Comparison of ENCODE assay signal across 8 mouse cellular contexts in genomic region chr3:20155476-20155875, GRCm38 (mm10). TPM values are rescaled to one million over a fixed set of nuclear protein-coding genes. Genes with fewer than 3 reads are reported as not detected.
DNase-seq lines count a peak whose midpoint lies in the region; ATAC-seq and TF ChIP-seq lines count a peak whose summit lies in the region.

No protein-coding gene starts in this region.

- 73% methylated on average over 6 of the region's 6 CpGs for WGBS in kidney, postnatal 0 days
- 86% methylated on average over 6 of the region's 6 CpGs for WGBS in forebrain, embryonic 11.5 days
- WGBS in limb, embryonic 13.5 days, result 85% methylated on average over 6 of the region's 6 CpGs
- WGBS in neural tube, embryonic 12.5 days, result 82% methylated on average over 6 of the region's 6 CpGs

- H3K4me2 ChIP-seq in kidney, postnatal 0 days (ENCODE audit: low read length), result peak overlapping the region; percentile 88
- H3K4me2 ChIP-seq in forebrain, embryonic 11.5 days (ENCODE audit: low read depth, low read length, severe bottlenecking), result peak overlapping the region; percentile 87; the same call in 1 of the 2 replicates
- peak overlapping the region; percentile 91 for H3K4me2 ChIP-seq in limb, embryonic 13.5 days (replicated peaks)
- H3K4me2 ChIP-seq in neural tube, embryonic 12.5 days (replicated peaks), result peak overlapping the region; percentile 93

- no peak overlapping the region for H3K9ac ChIP-seq in kidney, postnatal 0 days (ENCODE audit: low read depth, low read length)
- H3K9ac ChIP-seq in forebrain, embryonic 11.5 days (ENCODE audit: low read length), result no peak overlapping the region
- no peak overlapping the region for H3K9ac ChIP-seq in limb, embryonic 13.5 days
- H3K9ac ChIP-seq in neural tube, embryonic 12.5 days, result no peak overlapping the region

- no peaks in the 10 kb centered on the region for H3K9me3 ChIP-seq in kidney, postnatal 0 days (replicated peaks; ENCODE audit: low read length)
- H3K9me3 ChIP-seq in forebrain, embryonic 11.5 days (ENCODE audit: control insufficient read depth, low read length), result peaks cover 3% of the 10 kb centered on the region; the same call in 1 of the 2 replicates
- H3K9me3 ChIP-seq in limb, embryonic 13.5 days, result peaks cover 11% of the 10 kb centered on the region; the same call in 1 of the 2 replicates
- H3K9me3 ChIP-seq in neural tube, embryonic 12.5 days, result peaks cover 13% of the 10 kb centered on the region; the same call in 1 of the 2 replicates

- ATAC-seq in kidney, postnatal 0 days (replicated peaks; ENCODE audit: low FRiP score, low read depth), result no peak
- no peak for ATAC-seq in forebrain, embryonic 11.5 days (replicated peaks; ENCODE audit: low FRiP score)
- ATAC-seq in limb, embryonic 13.5 days (ENCODE audit: low FRiP score, low read depth), result no peak
- ATAC-seq in neural tube, embryonic 12.5 days (ENCODE audit: low FRiP score, low read depth), result no peak

- 0 out of 2 replicates have a peak, but pooled peaks cover 5% of the 10 kb centered on the region for H3K4me1 ChIP-seq in kidney, postnatal 0 days (replicated peaks; ENCODE audit: insufficient read depth, low read length)
- no peaks in the 10 kb centered on the region; the same call in 1 of the 2 replicates for H3K4me1 ChIP-seq in forebrain, embryonic 11.5 days (replicated peaks; ENCODE audit: control insufficient read depth, insufficient read depth, low read length)
- peaks cover 14% of the 10 kb centered on the region for H3K4me1 ChIP-seq in limb, embryonic 13.5 days
- H3K4me1 ChIP-seq in neural tube, embryonic 12.5 days, result peaks cover 9% of the 10 kb centered on the region; the same call in 1 of the 2 replicates

- TF ChIP-seq CTCF in kidney, postnatal 0 days (IDR thresholded peaks at IDR 0.05; ENCODE audit: low read depth), result no peak

- H3K4me3 ChIP-seq in kidney, postnatal 0 days (replicated peaks; ENCODE audit: low read depth, low read length), result no peak overlapping the region
- H3K4me3 ChIP-seq in forebrain, embryonic 11.5 days (ENCODE audit: low read depth, low read length), result peak overlapping the region; percentile 52; the same call in 1 of the 2 replicates
- peak overlapping the region; percentile 74; the same call in 1 of the 2 replicates for H3K4me3 ChIP-seq in limb, embryonic 13.5 days
- no peak overlapping the region for H3K4me3 ChIP-seq in neural tube, embryonic 12.5 days

- H3K36me3 ChIP-seq in kidney, postnatal 0 days (ENCODE audit: insufficient read depth, low read length), result no peaks in the 10 kb centered on the region
- no peaks in the 10 kb centered on the region for H3K36me3 ChIP-seq in forebrain, embryonic 11.5 days (ENCODE audit: control insufficient read depth, insufficient read depth, low read length)
- no peaks in the 10 kb centered on the region for H3K36me3 ChIP-seq in limb, embryonic 13.5 days
- H3K36me3 ChIP-seq in neural tube, embryonic 12.5 days, result no peaks in the 10 kb centered on the region

- no peak overlapping the region for H3K27ac ChIP-seq in kidney, postnatal 0 days
- no peak overlapping the region for H3K27ac ChIP-seq in forebrain, embryonic 11.5 days (ENCODE audit: low read depth, low read length)
- no peak overlapping the region for H3K27ac ChIP-seq in limb, embryonic 13.5 days
- H3K27ac ChIP-seq in neural tube, embryonic 12.5 days, result no peak overlapping the region

- H3K27me3 ChIP-seq in kidney, postnatal 0 days (ENCODE audit: insufficient read depth, low read length), result no peaks in the 10 kb centered on the region
- H3K27me3 ChIP-seq in forebrain, embryonic 11.5 days (ENCODE audit: control insufficient read depth, insufficient read depth, low read length), result no peaks in the 10 kb centered on the region
- no peaks in the 10 kb centered on the region for H3K27me3 ChIP-seq in limb, embryonic 13.5 days
- H3K27me3 ChIP-seq in neural tube, embryonic 12.5 days (replicated peaks), result no peaks in the 10 kb centered on the region

- DNase-seq in kidney, postnatal 0 days (ENCODE audit: low spot score), result no peak
- no peak for DNase-seq in kidney, postnatal 10 days
- no peak for DNase-seq in forebrain, embryonic 11.5 days (ENCODE audit: low spot score)
- DNase-seq in cerebellum, adult 11-12 months, result no peak
- DNase-seq in layer of hippocampus, adult 9-11 months, result no peak
- no peak for DNase-seq in cerebellum, adult 11 months

RNA-seq across cellular contexts. Expression of gene Gyg, which starts 0.4 kb away (rescaled TPM):
- polyA plus RNA-seq in kidney, postnatal 0 days (2015; fragmentation: Nextera tagmentation; extraction: Ambion mirVana), result 48.3 and 50.0 TPM in 2 replicates
- 36.2 and 37.6 TPM in 2 replicates for polyA plus RNA-seq in forebrain, embryonic 11.5 days (2014; fragmentation: Nextera tagmentation; extraction: Ambion mirVana)
- polyA plus RNA-seq in limb, embryonic 13.5 days (2015; fragmentation: Nextera tagmentation; extraction: Ambion mirVana), result 46.6 and 47.2 TPM in 2 replicates
- polyA plus RNA-seq in neural tube, embryonic 12.5 days (2016; fragmentation: Nextera tagmentation; extraction: Ambion mirVana), result 25.3 and 27.0 TPM in 2 replicates

Comparison
In these comparisons a context has a peak if more than half of its experiments do, and no peak if none do; other contexts are left out.
1. H3K4me3 ChIP-seq: peak in forebrain, embryonic 11.5 days (single experiment) and limb, embryonic 13.5 days (single experiment); none in kidney, postnatal 0 days (single experiment) and neural tube, embryonic 12.5 days (single experiment).
2. Peak in every context shown above with its lines, with median percentiles within 50 percentile points of each other: H3K4me2 ChIP-seq.